Mouse (Mus musculus) liver, embryonic 15.5 days (tissue): ENCODE data around the gene Slc31a2. TPM values are rescaled to one million over a fixed set of nuclear protein-coding genes. Genes with fewer than 3 reads are reported as not detected.
A peak's percentile ranks its signal among the peaks of the same experiment; 100 is the strongest.

Source experiments
- ATAC-seq: fragments of 200-750 bp; cut with Nextera tagmentation; 2 replicates; pipeline ENCODE4 v1.8.0; 2017; ENCODE audit warnings: moderate number of reproducible peaks, mild to moderate bottlenecking, moderate library complexity; ENCODE audit not compliant: insufficient read depth
- H3K27ac ChIP-seq: fragments of 300-500 bp; sonication (generic); replicated peaks from 2 replicates; pipeline ENCODE4 v1.5.1; 2015; ENCODE audit warnings: mild to moderate bottlenecking, inconsistent platforms
- H3K27me3 ChIP-seq: fragments of 300-500 bp; sonication (generic); 2 replicates; pipeline ENCODE4 v1.6.1; 2015; ENCODE audit warnings: mild to moderate bottlenecking, inconsistent platforms
- H3K36me3 ChIP-seq: fragments of 300-500 bp; sonication (generic); replicated peaks from 2 replicates; pipeline ENCODE4 v1.6.1; 2015; ENCODE audit warnings: moderate library complexity, mild to moderate bottlenecking, inconsistent platforms
- H3K4me1 ChIP-seq: fragments of 300-500 bp; sonication (generic); replicated peaks from 2 replicates; pipeline ENCODE4 v1.6.1; 2015; ENCODE audit warnings: inconsistent platforms
- H3K4me2 ChIP-seq: fragments of 300-500 bp; sonication (generic); 2 replicates; pipeline ENCODE4 v1.6.1; 2015; ENCODE audit warnings: moderate library complexity, mild to moderate bottlenecking, inconsistent platforms
- H3K4me3 ChIP-seq: fragments of 300-500 bp; sonication (generic); replicated peaks from 2 replicates; pipeline ENCODE4 v1.5.1; 2015; ENCODE audit warnings: mild to moderate bottlenecking, inconsistent platforms
- H3K9ac ChIP-seq: fragments of 300-500 bp; sonication (generic); 2 replicates; pipeline ENCODE4 v1.6.1; 2015; ENCODE audit warnings: moderate library complexity, mild to moderate bottlenecking, inconsistent platforms
- H3K9me3 ChIP-seq: fragments of 300-500 bp; sonication (generic); replicated peaks from 2 replicates; pipeline ENCODE4 v1.6.1; 2016; ENCODE audit warnings: inconsistent platforms
- WGBS: fragments of 180-500 bp; shearing (Covaris S2); methylation state at CpG from one replicate; pipeline ENCODE4 v1.1.7; 2015; ENCODE audit warnings: mixed read lengths; ENCODE audit not compliant: insufficient replicate concordance; 5-methylcytosine and 5-hydroxymethylcytosine counted together
- polyA plus RNA-seq: library from polyadenylated mRNA; unstranded; fragments of >200 nt; fragmentation: Nextera tagmentation; extraction: Ambion mirVana; gene quantifications from 2 replicates; pipeline ENCODE4 v1.2.1, GENCODE M21; 2015

Gene Slc31a2
- polyA plus RNA-seq, 1 experiment from 2014 or later, result 9.1 TPM

DNA sequence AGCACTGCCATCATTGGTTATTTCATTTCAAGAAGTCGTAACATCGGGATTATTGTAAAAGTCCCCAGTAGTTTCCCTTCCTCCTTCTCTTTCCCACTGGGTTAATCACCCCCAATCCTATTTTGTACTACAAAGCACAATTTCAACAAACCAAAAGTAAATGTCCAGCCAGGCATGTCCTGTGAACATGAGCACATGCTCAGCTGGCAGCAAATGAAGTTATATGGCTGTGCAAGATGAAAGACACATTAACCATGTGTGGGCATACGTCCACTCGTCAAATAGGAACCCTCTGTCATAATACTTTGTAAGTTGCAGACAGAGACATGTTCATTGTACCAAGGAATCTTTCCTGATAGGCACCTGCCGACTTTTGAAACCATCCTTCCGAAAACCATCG is 20.6 kb downstream of the Slc31a2 start:
- Histone ChIP-seq H3K27ac (peak overlapping the region; percentile 38; the same call in 1 of the 2 replicates), H3K27me3 (no peaks in the 10 kb centered on the region; the same call in 1 of the 2 replicates)

DNA sequence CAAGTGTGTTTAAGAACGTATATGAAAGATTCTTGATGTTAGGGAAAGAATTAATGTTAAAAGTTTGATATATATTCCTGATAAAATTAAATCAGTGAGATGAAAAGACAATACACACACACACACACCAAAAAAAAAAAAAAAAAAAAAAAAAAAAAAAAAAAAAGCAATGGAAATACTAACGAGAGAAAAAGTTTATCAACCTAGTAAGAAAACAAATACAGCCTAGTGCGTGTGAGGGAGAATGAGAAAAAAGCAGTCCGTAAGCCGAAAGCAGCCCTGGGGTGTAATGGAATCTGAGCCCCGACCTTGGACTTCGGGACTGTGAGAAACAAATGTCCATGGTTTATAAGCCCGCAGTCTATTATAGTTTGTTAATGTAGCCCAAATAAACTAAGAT is 23.2 kb downstream of the Slc31a2 start:
- Histone ChIP-seq H3K4me3 (no peak overlapping the region), H3K27me3 (no peaks in the 10 kb centered on the region; the same call in 1 of the 2 replicates), H3K4me2 (peak overlapping the region; percentile 80), H3K36me3 (no peaks in the 10 kb centered on the region), H3K9me3 (no peaks in the 10 kb centered on the region), H3K27ac (no peak overlapping the region), H3K9ac (no peak overlapping the region), H3K4me1 (peaks cover 21% of the 10 kb centered on the region)
- no peak for ATAC-seq
- 68% methylated on average over 8 of the region's 8 CpGs for WGBS

More for the DNA sequence above, 20.6 kb downstream of the Slc31a2 start:
- no peak overlapping the region for H3K9ac ChIP-seq
- H3K4me2 ChIP-seq, result peak overlapping the region; percentile 18; the same call in 1 of the 2 replicates
- H3K36me3 ChIP-seq, result no peaks in the 10 kb centered on the region
- peaks cover 20% of the 10 kb centered on the region for H3K4me1 ChIP-seq
- no peaks in the 10 kb centered on the region for H3K9me3 ChIP-seq
- no peak for ATAC-seq
- WGBS, result 62% methylated on average over 7 of the region's 7 CpGs
- H3K4me3 ChIP-seq, result no peak overlapping the region

DNA sequence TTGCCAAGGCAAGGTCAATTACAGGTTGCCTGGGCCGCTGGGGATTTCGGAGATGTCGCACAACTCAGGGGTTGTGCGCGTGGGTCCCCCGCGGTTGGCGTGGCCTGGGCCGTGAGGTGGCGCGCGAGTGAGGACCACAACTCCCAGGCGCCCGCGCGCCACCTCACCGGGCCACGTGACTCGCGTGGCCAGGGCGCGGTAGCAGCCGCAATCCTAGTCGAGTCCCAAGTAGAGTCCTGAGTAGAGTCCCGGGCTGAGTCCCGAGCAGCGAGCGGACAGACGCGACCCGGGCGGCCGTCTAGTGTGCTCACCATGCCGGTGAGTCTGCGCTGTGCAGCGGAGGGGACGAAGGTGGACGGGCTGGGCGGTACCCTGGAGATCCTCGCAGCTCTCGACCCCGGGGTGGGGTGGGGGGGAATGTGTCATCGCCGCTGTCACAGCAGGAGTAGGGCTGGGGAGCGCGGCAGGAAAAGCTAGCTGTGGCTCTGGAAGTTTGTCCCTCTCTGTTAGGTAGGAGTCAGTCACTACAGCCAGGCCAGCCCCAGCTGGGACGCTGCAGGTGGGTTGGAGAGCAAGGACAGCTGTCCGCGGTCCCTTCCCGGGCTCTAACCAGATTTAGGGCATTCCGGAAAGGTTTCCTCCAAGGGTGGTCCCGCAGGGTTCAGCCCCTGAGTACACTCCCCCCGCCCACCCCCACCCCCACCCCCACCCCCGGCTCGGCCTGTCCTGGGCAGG is 24.1 kb downstream of the Slc31a2 start:
- H3K9ac ChIP-seq, result peak overlapping the region; percentile 55
- peak; percentile 72 for ATAC-seq
- peak overlapping the region; percentile 80 for H3K4me2 ChIP-seq
- under 1% methylated on average over 55 of the region's 55 CpGs for WGBS
- H3K4me3 ChIP-seq, result peak overlapping the region; percentile 65
- H3K27ac ChIP-seq, result peak overlapping the region; percentile 57
- H3K9me3 ChIP-seq, result no peaks in the 10 kb centered on the region
- H3K27me3 ChIP-seq, result no peaks in the 10 kb centered on the region; the same call in 1 of the 2 replicates
- H3K4me1 ChIP-seq, result peaks cover 21% of the 10 kb centered on the region
- H3K36me3 ChIP-seq, result no peaks in the 10 kb centered on the region

DNA sequence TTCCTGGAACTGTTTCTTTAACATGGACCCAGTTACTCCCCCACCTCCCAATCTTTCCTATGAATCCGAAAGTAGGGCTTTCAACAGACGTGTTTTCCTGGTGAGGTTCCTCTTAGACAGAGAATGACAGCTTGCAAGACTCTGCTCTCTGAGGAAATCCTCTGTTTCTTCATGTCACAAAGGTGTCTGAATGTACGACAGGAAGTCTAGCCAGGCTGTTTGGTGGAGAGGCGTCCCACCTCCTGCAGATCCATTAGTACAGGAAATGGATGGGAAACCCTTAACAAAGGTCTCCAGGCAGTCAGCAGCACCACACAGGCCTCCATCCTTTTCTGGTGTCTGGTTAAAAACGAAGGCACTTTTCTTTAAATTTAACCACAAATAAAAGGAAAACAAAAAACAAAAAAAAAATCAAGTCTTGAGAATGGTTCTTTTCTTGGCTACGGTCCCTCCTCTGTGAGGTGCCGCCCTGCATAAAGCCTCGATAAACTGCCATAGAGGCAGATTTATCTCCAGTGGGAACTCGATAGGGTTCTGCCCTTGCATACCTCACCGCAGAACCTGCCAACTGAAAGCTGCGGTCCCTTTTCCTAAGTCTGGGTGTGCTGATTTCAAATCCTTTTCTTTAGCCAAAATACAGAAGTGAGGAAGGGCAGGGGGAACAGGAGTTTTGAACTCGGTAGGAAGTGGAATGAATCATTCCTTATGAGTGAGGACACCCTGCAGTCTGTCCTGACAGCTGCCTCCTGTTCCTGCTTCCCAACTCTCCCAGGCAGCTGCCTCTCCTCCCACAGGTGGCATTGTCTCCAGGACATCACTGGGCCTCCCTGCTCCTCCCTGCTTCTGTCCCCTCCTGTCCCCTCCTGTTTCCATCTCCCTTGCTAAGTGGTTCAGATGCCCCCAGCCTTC is 24.9 kb downstream of the Slc31a2 start:
- H3K4me3 ChIP-seq, result peak overlapping the region; percentile 65
- no peaks in the 10 kb centered on the region for H3K9me3 ChIP-seq
- ATAC-seq, result no peak
- 7% methylated on average over 12 of the region's 12 CpGs for WGBS
- peaks cover 23% of the 10 kb centered on the region for H3K4me1 ChIP-seq
- peak overlapping the region; percentile 57; the same call in 1 of the 2 replicates for H3K27ac ChIP-seq
- H3K9ac ChIP-seq, result peak overlapping the region; percentile 55
- no peaks in the 10 kb centered on the region for H3K36me3 ChIP-seq
- no peaks in the 10 kb centered on the region; the same call in 1 of the 2 replicates for H3K27me3 ChIP-seq
- peak overlapping the region; percentile 80 for H3K4me2 ChIP-seq

DNA sequence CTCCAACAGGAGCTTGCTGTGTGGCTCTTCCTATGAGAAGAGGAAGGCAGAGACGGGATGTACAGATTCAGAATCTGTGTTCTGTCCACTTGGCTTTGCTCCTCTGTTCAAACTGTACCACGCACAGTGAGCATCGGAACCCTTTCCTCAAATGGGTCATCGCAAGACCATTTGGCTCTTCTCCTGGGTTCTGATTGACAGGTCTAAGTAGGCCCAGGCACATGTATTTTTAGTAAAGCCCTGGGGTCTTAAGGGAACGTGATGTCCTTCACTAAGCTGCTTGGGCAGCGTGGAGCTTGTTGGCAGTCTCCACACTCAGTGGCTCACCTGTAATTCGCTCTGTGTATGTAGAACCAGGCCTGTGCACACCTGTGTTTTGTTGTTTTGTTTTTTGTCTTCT is 26.9 kb downstream of the Slc31a2 start:
- Histone ChIP-seq H3K9me3 (no peaks in the 10 kb centered on the region), H3K9ac (no peak overlapping the region), H3K4me1 (peaks cover 24% of the 10 kb centered on the region), H3K4me2 (no peak overlapping the region), H3K36me3 (no peaks in the 10 kb centered on the region), H3K27me3 (no peaks in the 10 kb centered on the region; the same call in 1 of the 2 replicates), H3K4me3 (no peak overlapping the region), H3K27ac (no peak overlapping the region)
- no peak for ATAC-seq
- 72% methylated on average over 7 of the region's 7 CpGs for WGBS

DNA sequence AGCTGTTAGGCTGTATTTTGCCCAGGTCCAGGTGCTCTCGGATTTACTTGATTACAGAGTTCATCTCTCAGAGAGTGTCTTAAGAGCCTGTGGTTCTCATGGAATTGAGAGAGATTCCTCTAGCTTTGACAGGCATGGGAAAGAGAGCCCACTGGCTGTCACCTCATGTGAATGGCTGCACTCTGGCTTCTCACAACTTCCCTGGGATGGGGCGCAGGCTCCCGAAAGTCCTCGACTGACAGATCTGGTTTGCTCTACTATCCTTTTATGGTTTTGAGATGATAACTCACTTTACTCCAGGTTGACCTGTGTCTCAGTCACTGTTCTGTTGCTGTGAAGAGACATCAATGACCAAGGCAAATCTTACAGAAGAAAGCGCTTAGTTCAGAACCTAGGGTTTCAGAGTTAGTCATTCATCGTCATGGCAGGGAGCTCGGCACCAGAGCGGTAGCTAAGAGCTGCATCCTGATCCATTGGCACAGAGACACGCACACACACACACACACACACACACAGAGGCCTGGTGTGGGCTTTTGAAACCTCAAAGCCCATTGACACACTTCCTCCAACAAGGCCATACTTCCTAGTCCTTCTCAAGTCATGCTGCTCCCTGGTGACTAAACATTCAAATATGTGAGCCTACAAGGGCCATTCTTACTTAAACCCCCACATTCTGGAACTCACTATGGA is 28.6 kb downstream of the Slc31a2 start:
- no peaks in the 10 kb centered on the region; the same call in 1 of the 2 replicates for H3K27me3 ChIP-seq
- WGBS, result 62% methylated on average over 9 of the region's 9 CpGs

DNA sequence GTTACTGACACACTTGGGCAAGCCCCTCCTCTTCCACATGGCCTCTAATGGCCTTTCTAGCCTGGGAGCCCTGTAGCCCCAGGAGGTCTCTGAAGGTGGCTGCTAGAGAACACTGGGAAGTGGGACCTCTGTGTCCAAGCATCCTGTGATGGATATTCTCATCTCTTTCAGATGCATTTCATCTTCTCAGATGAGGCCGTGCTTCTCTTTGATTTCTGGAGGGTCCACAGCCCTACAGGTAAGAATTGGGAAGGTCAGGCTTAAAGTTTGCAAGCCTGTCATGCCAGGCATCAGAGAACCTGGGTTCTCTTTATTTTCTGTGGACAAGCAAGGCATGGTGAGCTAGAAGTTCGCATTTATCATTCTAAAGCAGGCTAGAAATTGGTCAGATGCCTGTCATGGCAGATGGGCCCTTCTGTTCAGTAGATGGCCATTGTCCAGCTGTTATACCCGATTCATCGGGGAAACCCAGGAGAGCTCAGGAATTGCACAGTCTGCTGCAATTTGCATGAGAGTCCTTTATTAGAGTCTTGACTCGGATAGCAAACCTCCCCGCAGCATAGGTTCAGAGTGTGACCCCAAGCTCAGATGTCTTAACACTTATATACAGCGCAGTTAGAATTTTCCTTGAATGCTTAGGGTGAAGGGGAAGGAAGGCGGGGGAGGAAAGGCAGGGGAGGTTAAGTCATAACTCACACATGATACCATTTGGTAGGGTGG is 30.3 kb downstream of the Slc31a2 start:
- Histone ChIP-seq H3K4me1 (peaks cover 7% of the 10 kb centered on the region), H3K27me3 (no peaks in the 10 kb centered on the region; the same call in 1 of the 2 replicates), H3K27ac (no peak overlapping the region), H3K4me2 (no peak overlapping the region), H3K4me3 (no peak overlapping the region), H3K9ac (no peak overlapping the region), H3K36me3 (peaks cover 15% of the 10 kb centered on the region), H3K9me3 (no peaks in the 10 kb centered on the region)
- ATAC-seq, result no peak
- WGBS, result 71% methylated on average over 8 of the region's 8 CpGs

More for the DNA sequence above, 28.6 kb downstream of the Slc31a2 start:
- H3K9ac ChIP-seq, result no peak overlapping the region
- no peak overlapping the region for H3K4me2 ChIP-seq
- H3K4me1 ChIP-seq, result peaks cover 23% of the 10 kb centered on the region
- peaks cover 5% of the 10 kb centered on the region; the same call in 1 of the 2 replicates for H3K36me3 ChIP-seq
- no peaks in the 10 kb centered on the region for H3K9me3 ChIP-seq
- no peak for ATAC-seq
- H3K27ac ChIP-seq, result no peak overlapping the region
- no peak overlapping the region for H3K4me3 ChIP-seq

DNA sequence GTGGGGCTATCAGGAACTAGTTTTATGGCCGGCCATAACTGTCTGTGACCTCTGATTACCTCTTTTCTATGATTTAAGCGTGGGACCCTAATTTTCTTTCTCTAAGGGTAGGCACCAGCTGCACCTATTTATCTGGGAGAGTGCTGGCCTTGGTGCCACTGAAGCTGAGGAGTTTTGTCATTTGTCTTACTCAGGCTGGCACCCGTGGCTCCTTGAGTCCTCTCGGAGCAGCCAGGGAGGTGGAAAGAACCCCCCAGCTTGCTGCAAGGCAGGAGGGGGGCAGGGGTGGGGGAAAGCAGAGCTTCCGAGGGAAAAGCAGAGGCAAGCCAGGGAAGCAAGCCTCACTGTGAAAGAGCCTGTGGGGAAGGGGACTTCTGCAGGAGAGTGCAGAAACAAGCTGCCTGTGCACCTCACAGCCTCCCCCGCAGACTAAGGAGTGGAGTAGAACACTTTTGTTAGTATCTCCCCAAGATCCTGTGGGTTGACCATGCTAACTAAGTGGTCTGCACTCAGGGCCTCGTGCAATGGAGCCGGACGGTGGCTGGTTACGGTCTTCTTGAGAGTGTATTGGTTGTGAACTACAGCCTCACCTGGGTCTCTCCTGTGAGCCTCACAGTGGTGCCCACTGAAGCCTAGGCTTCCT is 31.0 kb downstream of the Slc31a2 start:
- 0 out of 2 replicates have a peak, but pooled peaks cover 3% of the 10 kb centered on the region for H3K4me1 ChIP-seq
- no peak overlapping the region for H3K9ac ChIP-seq
- ATAC-seq, result no peak
- no peak overlapping the region for H3K27ac ChIP-seq
- H3K4me3 ChIP-seq, result no peak overlapping the region
- no peak overlapping the region for H3K4me2 ChIP-seq
- H3K9me3 ChIP-seq, result no peaks in the 10 kb centered on the region
- H3K27me3 ChIP-seq, result no peaks in the 10 kb centered on the region
- WGBS, result 70% methylated on average over 10 of the region's 10 CpGs
- peaks cover 20% of the 10 kb centered on the region for H3K36me3 ChIP-seq

DNA sequence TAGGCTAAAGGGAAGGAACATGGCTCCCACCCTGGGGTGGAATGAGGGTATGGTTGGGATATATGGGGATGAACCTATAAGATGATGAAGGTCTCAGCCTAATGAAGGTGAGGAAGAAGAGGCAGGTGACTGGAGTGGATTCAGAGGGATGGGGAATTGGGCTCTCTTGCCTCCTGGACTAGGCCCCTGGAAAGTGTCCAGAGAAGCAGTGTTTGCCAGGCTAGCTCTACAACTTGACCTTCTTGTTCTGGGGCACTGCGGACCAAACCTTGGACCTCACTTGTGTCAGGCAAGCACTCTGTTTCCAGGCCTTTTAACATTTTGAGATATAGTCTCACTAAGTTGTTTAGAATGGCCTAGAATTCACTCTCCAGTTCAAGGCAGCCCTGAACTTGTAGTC is 32.4 kb downstream of the Slc31a2 start:
- 72% methylated on average over 1 of the region's 1 CpGs for WGBS

More for the DNA sequence above, 32.4 kb downstream of the Slc31a2 start:
- no peak for ATAC-seq
- Histone ChIP-seq H3K4me3 (no peak overlapping the region), H3K9me3 (no peaks in the 10 kb centered on the region), H3K9ac (no peak overlapping the region), H3K4me2 (no peak overlapping the region), H3K27me3 (no peaks in the 10 kb centered on the region), H3K4me1 (0 out of 2 replicates have a peak, but pooled peaks cover 3% of the 10 kb centered on the region), H3K36me3 (peaks cover 34% of the 10 kb centered on the region), H3K27ac (no peak overlapping the region)
